Mouse (Mus musculus) embryonic facial prominence, embryonic 11.5 days (tissue): ENCODE results near the gene Bhmt2. TPM values are rescaled to one million over a fixed set of nuclear protein-coding genes. Genes with fewer than 3 reads are reported as not detected.

Experiments
- ATAC-seq: fragments of 200-750 bp; cut with Nextera tagmentation; replicated peaks from 2 replicates; pipeline ENCODE4 v1.8.0; 2017; ENCODE audit warnings: low read depth; ENCODE audit not compliant: insufficient number of reproducible peaks, low FRiP score, low TSS enrichment
- DNase-seq: peaks from one replicate; pipeline ENCODE4 v3.0.0-alpha.2; 2015; ENCODE audit warnings: low spot score
- H3K27ac ChIP-seq: fragments of 300-500 bp; sonication (generic); replicated peaks from 2 replicates; pipeline ENCODE4 v1.5.1; 2014; ENCODE audit warnings: mild to moderate bottlenecking, low read depth, low read length, control low read depth
- H3K27me3 ChIP-seq: fragments of 300-500 bp; sonication (generic); 2 replicates; pipeline ENCODE4 v1.6.1; 2014; ENCODE audit warnings: mild to moderate bottlenecking, low read length, moderate library complexity, mixed read lengths; ENCODE audit not compliant: control insufficient read depth, insufficient read depth
- H3K36me3 ChIP-seq: fragments of 300-500 bp; sonication (generic); replicated peaks from 2 replicates; pipeline ENCODE4 v1.6.1; 2014; ENCODE audit warnings: low read depth, mild to moderate bottlenecking, low read length, moderate library complexity, mixed read lengths; ENCODE audit not compliant: control insufficient read depth, insufficient read depth
- H3K4me1 ChIP-seq: fragments of 300-500 bp; sonication (generic); 2 replicates; pipeline ENCODE4 v1.6.1; 2014; ENCODE audit warnings: low read length, mixed read lengths; ENCODE audit not compliant: control insufficient read depth, insufficient read depth
- H3K4me2 ChIP-seq: fragments of 300-500 bp; sonication (generic); 2 replicates; pipeline ENCODE4 v1.6.1; 2014; ENCODE audit warnings: low read depth, mild to moderate bottlenecking, control low read depth, low read length, moderate library complexity
- H3K4me3 ChIP-seq: fragments of 300-500 bp; sonication (generic); 2 replicates; pipeline ENCODE4 v1.5.1; 2014; ENCODE audit warnings: low read depth, low read length, control low read depth
- H3K9ac ChIP-seq: fragments of 300-500 bp; sonication (generic); replicated peaks from 2 replicates; pipeline ENCODE4 v1.6.1; 2014; ENCODE audit warnings: mild to moderate bottlenecking, control low read depth, low read length
- H3K9me3 ChIP-seq: fragments of 300-500 bp; sonication (generic); replicated peaks from 2 replicates; pipeline ENCODE4 v1.6.1; 2016; ENCODE audit warnings: mild to moderate bottlenecking, low read length, inconsistent platforms, mixed read lengths; ENCODE audit not compliant: control insufficient read depth
- WGBS: fragments of 180-500 bp; shearing (Covaris S2); extraction: QIAGEN DNeasy Blood & Tissue Kit; methylation state at CpG from one replicate; pipeline ENCODE4 v1.1.7; 2014; 5-methylcytosine and 5-hydroxymethylcytosine counted together
- polyA plus RNA-seq: library from polyadenylated mRNA; unstranded; fragments of >200 nt; fragmentation: Nextera tagmentation; extraction: Ambion mirVana; gene quantifications from 2 replicates; pipeline ENCODE4 v1.2.1, GENCODE M21; 2014

Bhmt2 gene
- polyA plus RNA-seq, 1 experiment from 2014 or later = not detected

DNA sequence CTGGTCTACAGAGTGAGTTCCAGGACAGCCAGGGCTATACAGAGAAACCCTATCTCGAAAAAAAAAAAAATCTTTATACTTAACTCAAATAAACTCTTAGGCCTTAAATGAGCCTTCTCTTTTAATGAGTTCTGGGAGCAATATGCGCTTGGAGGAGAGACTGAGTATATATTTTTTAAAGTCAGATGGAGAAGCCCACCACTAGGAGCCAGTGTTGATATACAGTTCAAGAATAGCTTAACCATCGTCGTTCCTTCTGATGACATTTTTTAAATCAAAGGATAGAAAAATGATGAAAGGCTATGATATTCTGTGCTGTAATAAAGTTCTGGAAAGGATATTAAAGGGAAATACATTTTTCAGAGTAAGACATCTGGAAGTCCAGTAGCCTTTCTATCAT, 60.3 kb downstream of the Bhmt2 start:
- Histone ChIP-seq H3K27ac (no peak overlapping the region), H3K9ac (no peak overlapping the region), H3K4me1 (no peaks in the 10 kb centered on the region), H3K27me3 (no peaks in the 10 kb centered on the region), H3K36me3 (no peaks in the 10 kb centered on the region), H3K9me3 (no peaks in the 10 kb centered on the region), H3K4me3 (no peak overlapping the region), H3K4me2 (no peak overlapping the region)
- no peak for ATAC-seq
- 77% methylated on average over 4 of the region's 4 CpGs for WGBS
- peak; percentile 18 for DNase-seq

- ATAC-seq (0 out of 2 replicates have a peak, but pooled peaks have one; percentile 52), DNase-seq (peak; percentile 88)
- no peak overlapping the region for H3K27ac ChIP-seq
- H3K4me2 ChIP-seq = no peak overlapping the region
- no peak overlapping the region for H3K4me3 ChIP-seq
- no peaks in the 10 kb centered on the region for H3K27me3 ChIP-seq
- no peaks in the 10 kb centered on the region for H3K4me1 ChIP-seq
- WGBS = 60% methylated on average over 19 of the region's 19 CpGs
- no peak overlapping the region for H3K9ac ChIP-seq
- no peaks in the 10 kb centered on the region for H3K36me3 ChIP-seq
- H3K9me3 ChIP-seq = no peaks in the 10 kb centered on the region
Observed at GRCm38 (mm10) chr13:93612660-93613607, 61.2 kb downstream of the Bhmt2 start.

DNA sequence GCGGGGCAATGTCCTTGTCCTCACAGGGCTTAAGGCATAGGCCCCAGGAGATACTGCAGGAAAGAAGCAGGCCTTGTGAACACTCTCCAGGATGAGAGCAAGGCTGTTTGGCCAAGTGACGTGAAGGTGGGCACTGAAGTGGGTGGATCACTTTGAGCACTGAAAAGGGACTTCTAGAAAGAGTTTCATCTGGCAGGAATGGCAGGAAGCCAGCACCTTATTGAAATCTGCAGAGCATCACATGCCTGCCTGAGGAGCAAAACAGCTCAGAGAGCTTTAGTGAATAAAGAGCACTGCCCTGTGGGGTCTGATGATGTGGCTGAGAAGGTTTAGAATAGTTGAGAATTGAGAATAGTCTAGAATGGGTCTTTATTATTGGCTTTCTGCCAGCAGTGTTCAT, 65.6 kb downstream of the Bhmt2 start:
- Histone ChIP-seq H3K9ac (no peak overlapping the region), H3K4me3 (no peak overlapping the region), H3K36me3 (no peaks in the 10 kb centered on the region), H3K4me2 (no peak overlapping the region), H3K27me3 (no peaks in the 10 kb centered on the region), H3K27ac (no peak overlapping the region), H3K4me1 (no peaks in the 10 kb centered on the region), H3K9me3 (no peaks in the 10 kb centered on the region)
- 95% methylated on average over 2 of the region's 2 CpGs for WGBS
- DNase-seq (no peak), ATAC-seq (no peak)

GRCm38 (mm10) chr13:93607701-93608100, 66.4 kb downstream of the Bhmt2 start:
- 91% methylated on average over 3 of the region's 3 CpGs for WGBS
- H3K9ac ChIP-seq = no peak overlapping the region

GRCm38 (mm10) chr13:93606868-93607578, 67.1 kb downstream of the Bhmt2 start:
- DNase-seq (no peak), ATAC-seq (no peak)
- WGBS = 77% methylated on average over 13 of the region's 13 CpGs
- no peaks in the 10 kb centered on the region for H3K4me1 ChIP-seq
- H3K36me3 ChIP-seq = no peaks in the 10 kb centered on the region
- no peak overlapping the region for H3K27ac ChIP-seq
- H3K27me3 ChIP-seq = no peaks in the 10 kb centered on the region
- no peak overlapping the region for H3K9ac ChIP-seq
- H3K4me2 ChIP-seq = no peak overlapping the region
- no peak overlapping the region for H3K4me3 ChIP-seq
- no peaks in the 10 kb centered on the region for H3K9me3 ChIP-seq

More at GRCm38 (mm10) chr13:93607701-93608100, 66.4 kb downstream of the Bhmt2 start:
- Histone ChIP-seq H3K27ac (no peak overlapping the region), H3K4me1 (no peaks in the 10 kb centered on the region), H3K27me3 (no peaks in the 10 kb centered on the region), H3K9me3 (no peaks in the 10 kb centered on the region), H3K36me3 (no peaks in the 10 kb centered on the region), H3K4me2 (no peak overlapping the region), H3K4me3 (no peak overlapping the region)
- DNase-seq (no peak), ATAC-seq (no peak)

Other genes with a start within 250 kb of the Bhmt2 start
- 4.3 TPM in 2 replicates for gene Jmy, start 174.5 kb downstream of the Bhmt2 start, polyA plus RNA-seq
- gene Bhmt, start 36.3 kb downstream of the Bhmt2 start, polyA plus RNA-seq = not detected in 2 replicates
- 0.07 TPM in 1 of 2 replicates, not detected in the other for gene Dmgdh, start 131 bp upstream of the Bhmt2 start, polyA plus RNA-seq
- 7.8 and 8.8 TPM in 2 replicates for gene Arsb, start 97.3 kb upstream of the Bhmt2 start, polyA plus RNA-seq